Mouse (Mus musculus) limb, embryonic 15.5 days (tissue): ENCODE measurements around the gene Skp1a. TPM values are rescaled to one million over a fixed set of nuclear protein-coding genes. Genes with fewer than 3 reads are reported as not detected.

Source experiments
- ATAC-seq: fragments of 200-750 bp; cut with Nextera tagmentation; 2 replicates; pipeline ENCODE4 v1.8.0; 2017; ENCODE audit warnings: low read depth, moderate TSS enrichment; ENCODE audit not compliant: insufficient number of reproducible peaks, low FRiP score, low TSS enrichment
- H3K27ac ChIP-seq: fragments of 300-500 bp; sonication (generic); 2 replicates; pipeline ENCODE4 v1.5.1; 2015; ENCODE audit warnings: moderate library complexity, mild to moderate bottlenecking, inconsistent platforms
- H3K27me3 ChIP-seq: fragments of 300-500 bp; sonication (generic); 2 replicates; pipeline ENCODE4 v1.6.1; 2015; ENCODE audit warnings: inconsistent platforms
- H3K36me3 ChIP-seq: fragments of 300-500 bp; sonication (generic); 2 replicates; pipeline ENCODE4 v1.6.1; 2015; ENCODE audit warnings: inconsistent platforms
- H3K4me1 ChIP-seq: fragments of 300-500 bp; sonication (generic); 2 replicates; pipeline ENCODE4 v1.6.1; 2015; ENCODE audit warnings: inconsistent platforms
- H3K4me2 ChIP-seq: fragments of 300-500 bp; sonication (generic); 2 replicates; pipeline ENCODE4 v1.6.1; 2015; ENCODE audit warnings: mild to moderate bottlenecking, inconsistent platforms
- H3K4me3 ChIP-seq: fragments of 300-500 bp; sonication (generic); 2 replicates; pipeline ENCODE4 v1.5.1; 2015; ENCODE audit warnings: mild to moderate bottlenecking, inconsistent platforms
- H3K9ac ChIP-seq: fragments of 300-500 bp; sonication (generic); 2 replicates; pipeline ENCODE4 v1.6.1; 2015; ENCODE audit warnings: inconsistent platforms
- H3K9me3 ChIP-seq: fragments of 300-500 bp; sonication (generic); 2 replicates; pipeline ENCODE4 v1.6.1; 2016; ENCODE audit warnings: inconsistent platforms
- WGBS: fragments of 180-500 bp; shearing (Covaris S2); methylation state at CpG from one replicate; pipeline ENCODE4 v1.1.7; 2015; 5-methylcytosine and 5-hydroxymethylcytosine counted together
- polyA plus RNA-seq: library from polyadenylated mRNA; unstranded; fragments of >200 nt; fragmentation: Nextera tagmentation; extraction: Ambion mirVana; gene quantifications from 2 replicates; pipeline ENCODE4 v1.2.1, GENCODE M21; 2015

The Skp1a gene
- polyA plus RNA-seq, 1 experiment from 2014 or later = 744 TPM

GRCm38 (mm10) chr11:52257376-52257775 lies 25.6 kb downstream of the Skp1a start:
- no peak for ATAC-seq
- H3K4me1 ChIP-seq = 0 out of 2 replicates have a peak, but pooled peaks cover 8% of the 10 kb centered on the region
- WGBS = 91% methylated on average over 3 of the region's 3 CpGs
- peaks cover 13% of the 10 kb centered on the region; the same call in 1 of the 2 replicates for H3K36me3 ChIP-seq
- H3K4me3 ChIP-seq = no peak overlapping the region
- H3K4me2 ChIP-seq = no peak overlapping the region
- H3K9me3 ChIP-seq = no peaks in the 10 kb centered on the region
- no peaks in the 10 kb centered on the region for H3K27me3 ChIP-seq
- no peak overlapping the region for H3K9ac ChIP-seq
- no peak overlapping the region for H3K27ac ChIP-seq

GRCm38 (mm10) chr11:52258711-52259110 lies 26.9 kb downstream of the Skp1a start:
- ATAC-seq = no peak
- WGBS = 62% methylated on average over 5 of the region's 5 CpGs
- H3K9me3 ChIP-seq = no peaks in the 10 kb centered on the region
- no peak overlapping the region for H3K27ac ChIP-seq
- H3K4me1 ChIP-seq = 0 out of 2 replicates have a peak, but pooled peaks cover 4% of the 10 kb centered on the region
- no peaks in the 10 kb centered on the region for H3K27me3 ChIP-seq
- H3K4me2 ChIP-seq = no peak overlapping the region
- H3K36me3 ChIP-seq = peaks cover 13% of the 10 kb centered on the region; the same call in 1 of the 2 replicates
- no peak overlapping the region for H3K4me3 ChIP-seq
- H3K9ac ChIP-seq = no peak overlapping the region

GRCm38 (mm10) chr11:52260878-52261277 lies 29.1 kb downstream of the Skp1a start:
- Histone ChIP-seq H3K9me3 (no peaks in the 10 kb centered on the region), H3K27ac (no peak overlapping the region), H3K4me1 (peaks cover 14% of the 10 kb centered on the region), H3K4me3 (no peak overlapping the region), H3K4me2 (no peak overlapping the region), H3K9ac (no peak overlapping the region), H3K36me3 (peaks cover 12% of the 10 kb centered on the region; the same call in 1 of the 2 replicates), H3K27me3 (no peaks in the 10 kb centered on the region)
- no peak for ATAC-seq
- 77% methylated on average over 4 of the region's 4 CpGs for WGBS

- WGBS = 62% methylated on average over 5 of the region's 5 CpGs
- no peaks in the 10 kb centered on the region for H3K27me3 ChIP-seq
- H3K4me3 ChIP-seq = no peak overlapping the region
- no peaks in the 10 kb centered on the region for H3K9me3 ChIP-seq
- H3K4me1 ChIP-seq = peaks cover 16% of the 10 kb centered on the region
- no peak overlapping the region for H3K27ac ChIP-seq
- no peak overlapping the region for H3K9ac ChIP-seq
- peaks cover 5% of the 10 kb centered on the region; the same call in 1 of the 2 replicates for H3K36me3 ChIP-seq
- ATAC-seq = no peak
- H3K4me2 ChIP-seq = no peak overlapping the region
Measured at GRCm38 (mm10) chr11:52261937-52262336, 30.1 kb downstream of the Skp1a start.

GRCm38 (mm10) chr11:52262338-52262737 lies 30.5 kb downstream of the Skp1a start:
- peaks cover 3% of the 10 kb centered on the region; the same call in 1 of the 2 replicates for H3K36me3 ChIP-seq
- 91% methylated on average over 11 of the region's 11 CpGs for WGBS
- no peaks in the 10 kb centered on the region for H3K9me3 ChIP-seq
- no peak for ATAC-seq
- H3K4me3 ChIP-seq = no peak overlapping the region
- no peak overlapping the region for H3K4me2 ChIP-seq
- no peak overlapping the region for H3K27ac ChIP-seq
- H3K4me1 ChIP-seq = peaks cover 16% of the 10 kb centered on the region
- H3K9ac ChIP-seq = no peak overlapping the region
- H3K27me3 ChIP-seq = no peaks in the 10 kb centered on the region

- Histone ChIP-seq H3K27ac (no peak overlapping the region), H3K9ac (no peak overlapping the region), H3K27me3 (no peaks in the 10 kb centered on the region), H3K4me1 (peaks cover 16% of the 10 kb centered on the region), H3K4me3 (no peak overlapping the region), H3K4me2 (no peak overlapping the region), H3K9me3 (no peaks in the 10 kb centered on the region), H3K36me3 (no peaks in the 10 kb centered on the region)
- no peak for ATAC-seq
- WGBS = 72% methylated on average over 7 of the region's 7 CpGs
Measured at GRCm38 (mm10) chr11:52264871-52265270, 33.1 kb downstream of the Skp1a start.

- H3K4me1 ChIP-seq = peaks cover 16% of the 10 kb centered on the region
- H3K27ac ChIP-seq = no peak overlapping the region
- ATAC-seq = no peak
- 59% methylated on average over 12 of the region's 12 CpGs for WGBS
- no peaks in the 10 kb centered on the region for H3K36me3 ChIP-seq
- no peaks in the 10 kb centered on the region for H3K27me3 ChIP-seq
- H3K4me3 ChIP-seq = no peak overlapping the region
- no peak overlapping the region for H3K9ac ChIP-seq
- no peaks in the 10 kb centered on the region for H3K9me3 ChIP-seq
- no peak overlapping the region for H3K4me2 ChIP-seq
Measured at GRCm38 (mm10) chr11:52265616-52266307, 34.0 kb downstream of the Skp1a start.

GRCm38 (mm10) chr11:52267271-52267670 lies 35.5 kb downstream of the Skp1a start:
- H3K9ac ChIP-seq = no peak overlapping the region
- no peaks in the 10 kb centered on the region for H3K27me3 ChIP-seq
- peaks cover 19% of the 10 kb centered on the region for H3K4me1 ChIP-seq
- H3K4me2 ChIP-seq = no peak overlapping the region
- no peak overlapping the region for H3K27ac ChIP-seq
- WGBS = 81% methylated on average over 5 of the region's 5 CpGs
- H3K9me3 ChIP-seq = no peaks in the 10 kb centered on the region
- no peak for ATAC-seq
- H3K4me3 ChIP-seq = no peak overlapping the region
- no peaks in the 10 kb centered on the region for H3K36me3 ChIP-seq

GRCm38 (mm10) chr11:52268104-52268835 lies 36.5 kb downstream of the Skp1a start:
- H3K36me3 ChIP-seq = no peaks in the 10 kb centered on the region
- WGBS = 54% methylated on average over 7 of the region's 7 CpGs
- no peak overlapping the region for H3K9ac ChIP-seq
- peaks cover 28% of the 10 kb centered on the region for H3K4me1 ChIP-seq
- H3K27me3 ChIP-seq = no peaks in the 10 kb centered on the region
- ATAC-seq = no peak
- H3K4me2 ChIP-seq = no peak overlapping the region
- no peak overlapping the region for H3K27ac ChIP-seq
- no peaks in the 10 kb centered on the region for H3K9me3 ChIP-seq
- no peak overlapping the region for H3K4me3 ChIP-seq

- Histone ChIP-seq H3K36me3 (no peaks in the 10 kb centered on the region), H3K4me2 (no peak overlapping the region), H3K27ac (no peak overlapping the region), H3K9me3 (no peaks in the 10 kb centered on the region), H3K27me3 (no peaks in the 10 kb centered on the region), H3K4me1 (peaks cover 27% of the 10 kb centered on the region), H3K9ac (no peak overlapping the region), H3K4me3 (no peak overlapping the region)
- 84% methylated on average over 6 of the region's 6 CpGs for WGBS
- ATAC-seq = no peak
Measured at GRCm38 (mm10) chr11:52269841-52270240, 38.0 kb downstream of the Skp1a start.

- ATAC-seq = peak; percentile 28; the same call in 1 of the 2 replicates
- H3K9ac ChIP-seq = no peak overlapping the region
- peak overlapping the region; percentile 48; the same call in 1 of the 2 replicates for H3K27ac ChIP-seq
- H3K4me1 ChIP-seq = peaks cover 16% of the 10 kb centered on the region
- no peaks in the 10 kb centered on the region for H3K36me3 ChIP-seq
- H3K27me3 ChIP-seq = no peaks in the 10 kb centered on the region
- H3K9me3 ChIP-seq = no peaks in the 10 kb centered on the region
- no peak overlapping the region for H3K4me3 ChIP-seq
- WGBS = 50% methylated on average over 8 of the region's 8 CpGs
- H3K4me2 ChIP-seq = no peak overlapping the region
Measured at GRCm38 (mm10) chr11:52271765-52272495, 40.1 kb downstream of the Skp1a start.

- ATAC-seq = no peak
- no peaks in the 10 kb centered on the region for H3K9me3 ChIP-seq
- H3K36me3 ChIP-seq = no peaks in the 10 kb centered on the region
- peaks cover 16% of the 10 kb centered on the region for H3K4me1 ChIP-seq
- 35% methylated on average over 6 of the region's 6 CpGs for WGBS
- no peak overlapping the region for H3K4me2 ChIP-seq
- no peaks in the 10 kb centered on the region for H3K27me3 ChIP-seq
- H3K27ac ChIP-seq = no peak overlapping the region
- H3K4me3 ChIP-seq = no peak overlapping the region
- no peak overlapping the region for H3K9ac ChIP-seq
Measured at GRCm38 (mm10) chr11:52272619-52273018, 40.8 kb downstream of the Skp1a start.
